Mouse (Mus musculus) retina, embryonic 14.5 days (tissue): ENCODE measurements around the gene Dguok.
A peak's percentile ranks its signal among the peaks of the same experiment; 100 is the strongest.

Experiments used
- DNase-seq: peaks from one replicate; pipeline ENCODE4 v3.0.0-alpha.2; 2015; ENCODE audit warnings: low spot score

Dguok gene

GRCm38 (mm10) chr6:83435174-83435573 lies 71.6 kb downstream of the Dguok start:
- peak; percentile 79 for DNase-seq

- no peak for DNase-seq
Observed at GRCm38 (mm10) chr6:83433546-83433945, 73.2 kb downstream of the Dguok start.

GRCm38 (mm10) chr6:83432966-83433365 lies 73.8 kb downstream of the Dguok start:
- no peak for DNase-seq
